8 mouse cellular contexts compared by ENCODE assay signal in genomic region chr5:38085561-38086392, GRCm38 (mm10). TPM values are rescaled to one million over a fixed set of nuclear protein-coding genes. Genes with fewer than 3 reads are reported as not detected.
DNase-seq lines count a peak whose midpoint lies in the region; TF ChIP-seq lines count a peak whose summit lies in the region.

No protein-coding gene starts in this region.

- no peaks in the 10 kb centered on the region for H3K36me3 ChIP-seq in MEL (ENCODE audit: control insufficient read depth in 1 of 2, insufficient read depth in 2 of 2, low read length in 2 of 2)
- H3K36me3 ChIP-seq in heart, adult 2 months (ENCODE audit: control insufficient read depth, insufficient read depth, low read length) = no peaks in the 10 kb centered on the region
- H3K36me3 ChIP-seq in splenic B cell, adult 2 months (ENCODE audit: control insufficient read depth, insufficient read depth, low read length, poor library complexity, severe bottlenecking) = no peaks in the 10 kb centered on the region

- TF ChIP-seq CTCF in MEL (IDR thresholded peaks at IDR 0.05 in 2 of 3, conservative IDR thresholded peaks at IDR 0.05 in 1 of 3; ENCODE audit: control insufficient read depth in 1 of 3, insufficient read depth in 1 of 3, low read depth in 2 of 3, low read length in 3 of 3, poor library complexity in 1 of 3, severe bottlenecking in 1 of 3) = peak; percentile 92 to 99 (median 94)
- peak; percentile 90 for TF ChIP-seq CTCF in heart, adult 2 months (IDR thresholded peaks at IDR 0.05)

- H3K4me1 ChIP-seq in MEL (ENCODE audit: control insufficient read depth in 1 of 2, insufficient read depth in 2 of 2, low read length in 2 of 2) = no peaks in the 10 kb centered on the region
- no peaks in the 10 kb centered on the region; the same call in 1 of the 2 replicates for H3K4me1 ChIP-seq in heart, adult 2 months (ENCODE audit: control insufficient read depth, insufficient read depth, low read length)

- WGBS in heart, adult 2 months = 45% methylated on average over 10 of the region's 10 CpGs

- TF ChIP-seq POLR2A in MEL (IDR thresholded peaks at IDR 0.05; ENCODE audit: control insufficient read depth in 1 of 2, insufficient read depth in 1 of 2, low read depth in 1 of 2, low read length in 2 of 2, poor library complexity in 1 of 2) = no peak
- no peak for TF ChIP-seq POLR2A in heart, adult 2 months (IDR thresholded peaks at IDR 0.05; ENCODE audit: insufficient read depth, low read depth, low read length)

- no peaks in the 10 kb centered on the region for H3K27me3 ChIP-seq in MEL (ENCODE audit: control insufficient read depth in 1 of 2, insufficient read depth in 2 of 2, low read length in 2 of 2)
- H3K27me3 ChIP-seq in heart, adult 2 months (ENCODE audit: control insufficient read depth, insufficient read depth, low read length) = no peaks in the 10 kb centered on the region
- H3K27me3 ChIP-seq in splenic B cell, adult 2 months (ENCODE audit: control insufficient read depth, insufficient read depth, low read length, poor library complexity, severe bottlenecking) = no peaks in the 10 kb centered on the region

- intact Hi-C loops in heart, postnatal 25 days (cut with DNase I) = loop anchor here (5.0 to 10.0 kb wide), 2 partner anchors 181 to 263 kb away; partner anchors contain the start of gene Msx1
- intact Hi-C loops in heart, adult 2 months (cut with DNase I) = loop anchor here (10.0 kb wide), 2 partner anchors 331 to 791 kb away; no protein-coding TSS in a partner anchor

- no peaks in the 10 kb centered on the region for H3K9me3 ChIP-seq in MEL (replicated peaks; ENCODE audit: insufficient read depth, low read length)

- TF ChIP-seq RAD21 in MEL (IDR thresholded peaks at IDR 0.05; ENCODE audit: low read depth, low read length) = peak; percentile 80

- no peaks in the 10 kb centered on the region for H3K79me2 ChIP-seq in MEL (ENCODE audit: control insufficient read depth, insufficient read depth, low read length, poor library complexity)
- no peaks in the 10 kb centered on the region for H3K79me2 ChIP-seq in heart, adult 2 months (replicated peaks; ENCODE audit: control insufficient read depth, insufficient read depth, low read length)

- no peak overlapping the region for H3K4me3 ChIP-seq in MEL (ENCODE audit: control insufficient read depth in 1 of 2, insufficient read depth in 1 of 2, low read depth in 2 of 2, low read length in 2 of 2)
- no peak overlapping the region for H3K4me3 ChIP-seq in heart, adult 2 months

- no peak for TF ChIP-seq EP300 in MEL (IDR thresholded peaks at IDR 0.05; ENCODE audit: low read depth in 1 of 2, low read length in 2 of 2)
- 0 out of 2 replicates have a peak, but pooled peaks have one; percentile 53 for TF ChIP-seq EP300 in heart, adult 2 months (IDR thresholded peaks at IDR 0.05; ENCODE audit: insufficient read depth, low read depth, low read length)

- no peak overlapping the region for H3K9ac ChIP-seq in MEL (ENCODE audit: control insufficient read depth, low read depth, low read length, poor library complexity, severe bottlenecking)
- H3K9ac ChIP-seq in heart, adult 2 months (ENCODE audit: low read depth, low read length) = no peak overlapping the region

- peak; percentile 44 to 61 for DNase-seq in heart, adult 18-20 months
- no peak for DNase-seq in heart, postnatal 25 days (ENCODE audit: low spot score)
- DNase-seq in MEL (ENCODE audit: low read depth, low spot score) = peak; percentile 84
- DNase-seq in cerebellum, postnatal 14 days = peak; percentile 63 to 71
- DNase-seq in heart, adult 2 months = peak in 1 of 2 experiments; percentile 28
- peak; percentile 70 for DNase-seq in kidney, postnatal 10 days
- DNase-seq in lung, postnatal 10 days = peak; percentile 64
- peak; percentile 66 for DNase-seq in splenic B cell, adult 2 months (ENCODE audit: low read depth, low spot score)

- H3K27ac ChIP-seq in MEL (ENCODE audit: control insufficient read depth, low read depth, low read length) = no peak overlapping the region
- no peak overlapping the region for H3K27ac ChIP-seq in heart, adult 2 months

TF ChIP-seq in MEL, 35 proteins besides CTCF, POLR2A, EP300 and RAD21:
- TF ChIP-seq ZC3H11A (IDR thresholded peaks at IDR 0.05; ENCODE audit: low read depth, low read length) (peak; percentile 34), MAZ (IDR thresholded peaks at IDR 0.05; ENCODE audit: low read depth, low read length) (no peak), SMC3 (IDR thresholded peaks at IDR 0.05; ENCODE audit: low read depth, low read length) (peak; percentile 61), TBP (IDR thresholded peaks at IDR 0.05; ENCODE audit: low read depth, low read length) (no peak), MYC (IDR thresholded peaks at IDR 0.05; ENCODE audit: low read depth, low read length) (peak; percentile 69; the same call in 1 of the 2 replicates)

RNA-seq across cellular contexts. Expression of gene Stx18, which starts 47.2 kb away (rescaled TPM):
- 10 to 100 TPM; 17.8 to 18.0 TPM for total RNA-seq in heart, adult 18-20 months (2021)
- total RNA-seq in heart, postnatal 25 days (2021) = 10 to 100 TPM; 15.0 to 16.4 TPM
- total RNA-seq in MEL (2012; rRNA removed) = 39.9 and 44.0 TPM in 2 replicates
- polyA plus RNA-seq in MEL (2012; ENCODE audit: insufficient read depth in 1 of 2, insufficient read length in 2 of 2, low read depth in 1 of 2, low replicate concordance in 2 of 2, missing spikeins in 1 of 2) = 10 to 100 TPM in 1 of 2 experiments, not detected in 1; 44.4 TPM
- 10 to 100 TPM; 15.9 to 18.5 TPM for total RNA-seq in heart, adult 2 months (2021)
- 12.1 and 14.9 TPM in 2 replicates for polyA plus RNA-seq in heart, adult 2 months (2012; rRNA removed)
